Mouse (Mus musculus) stomach, embryonic 14.5 days (tissue): ENCODE data around the gene Rad51b. TPM values are rescaled to one million over a fixed set of nuclear protein-coding genes. Genes with fewer than 3 reads are reported as not detected.

Experiments
- ATAC-seq: fragments of 200-750 bp; cut with Nextera tagmentation; 2 replicates; pipeline ENCODE4 v1.8.0; 2017; ENCODE audit warnings: low read depth, moderate TSS enrichment; ENCODE audit not compliant: insufficient number of reproducible peaks, insufficient read depth, low FRiP score
- H3K27ac ChIP-seq: fragments of 300-500 bp; sonication (generic); 2 replicates; pipeline ENCODE4 v1.5.1; 2014; ENCODE audit warnings: mild to moderate bottlenecking, low read length, moderate library complexity, mixed read lengths
- H3K27me3 ChIP-seq: fragments of 300-500 bp; sonication (generic); 2 replicates; pipeline ENCODE4 v1.6.1; 2014; ENCODE audit warnings: low read length, control low read depth, mixed read lengths; ENCODE audit not compliant: control insufficient read depth, insufficient read depth
- H3K36me3 ChIP-seq: fragments of 300-500 bp; sonication (generic); 2 replicates; pipeline ENCODE4 v1.6.1; 2014; ENCODE audit warnings: mild to moderate bottlenecking, control low read depth, low read length, moderate library complexity, mixed read lengths; ENCODE audit not compliant: control insufficient read depth, insufficient read depth
- H3K4me1 ChIP-seq: fragments of 300-500 bp; sonication (generic); 2 replicates; pipeline ENCODE4 v1.6.1; 2014; ENCODE audit warnings: low read length, control low read depth, mixed read lengths; ENCODE audit not compliant: control insufficient read depth, insufficient read depth
- H3K4me2 ChIP-seq: fragments of 300-500 bp; sonication (generic); replicated peaks from 2 replicates; pipeline ENCODE4 v1.6.1; 2014; ENCODE audit warnings: low read depth, low read length, control low read depth
- H3K4me3 ChIP-seq: fragments of 300-500 bp; sonication (generic); 2 replicates; pipeline ENCODE4 v1.5.1; 2014; ENCODE audit warnings: low read depth, low read length, control low read depth
- H3K9ac ChIP-seq: fragments of 300-500 bp; sonication (generic); replicated peaks from 2 replicates; pipeline ENCODE4 v1.6.1; 2014; ENCODE audit warnings: low read depth, mild to moderate bottlenecking, control low read depth, low read length, moderate library complexity, mixed read lengths
- H3K9me3 ChIP-seq: fragments of 300-500 bp; sonication (generic); 2 replicates; pipeline ENCODE4 v1.6.1; 2016; ENCODE audit warnings: low read depth, low read length, control low read depth; ENCODE audit not compliant: control insufficient read depth
- WGBS: fragments of 180-500 bp; shearing (Covaris S2); extraction: QIAGEN DNeasy Blood & Tissue Kit; methylation state at CpG from one replicate; pipeline ENCODE4 v1.1.7; 2014; 5-methylcytosine and 5-hydroxymethylcytosine counted together
- polyA plus RNA-seq: library from polyadenylated mRNA; unstranded; fragments of >200 nt; fragmentation: Nextera tagmentation; extraction: Ambion mirVana; gene quantifications from 2 replicates; pipeline ENCODE4 v1.2.1, GENCODE M21; 2014

Rad51b gene
- polyA plus RNA-seq, 1 experiment from 2014 or later = 8.4 TPM

DNA sequence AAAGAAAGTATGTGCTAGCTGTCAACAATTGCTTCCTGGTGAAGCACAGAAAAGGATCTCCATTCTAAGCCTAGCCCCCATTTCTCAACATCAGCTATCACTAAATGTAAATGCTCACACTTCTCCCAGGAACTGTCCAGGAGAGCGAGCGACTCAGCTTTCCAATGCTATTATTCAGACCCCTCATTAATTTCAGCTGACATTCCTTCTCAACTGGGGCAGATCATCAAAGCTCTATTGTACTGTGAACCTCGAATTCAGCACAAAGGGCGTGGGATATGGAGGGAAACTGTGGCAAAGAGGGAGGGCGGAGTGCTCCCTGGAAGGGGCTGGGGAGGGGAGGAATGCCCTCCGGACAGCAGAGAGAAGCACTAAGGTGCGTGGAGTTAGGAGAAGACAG, 528.8 kb downstream of the Rad51b start:
- no peak overlapping the region for H3K4me2 ChIP-seq
- H3K9ac ChIP-seq = no peak overlapping the region
- H3K36me3 ChIP-seq = no peaks in the 10 kb centered on the region
- no peaks in the 10 kb centered on the region for H3K9me3 ChIP-seq
- WGBS = 23% methylated on average over 7 of the region's 7 CpGs
- no peak for ATAC-seq
- H3K4me3 ChIP-seq = no peak overlapping the region
- 0 out of 2 replicates have a peak, but pooled peaks cover 4% of the 10 kb centered on the region for H3K4me1 ChIP-seq
- no peaks in the 10 kb centered on the region for H3K27me3 ChIP-seq
- peak overlapping the region; percentile 40; the same call in 1 of the 2 replicates for H3K27ac ChIP-seq

DNA sequence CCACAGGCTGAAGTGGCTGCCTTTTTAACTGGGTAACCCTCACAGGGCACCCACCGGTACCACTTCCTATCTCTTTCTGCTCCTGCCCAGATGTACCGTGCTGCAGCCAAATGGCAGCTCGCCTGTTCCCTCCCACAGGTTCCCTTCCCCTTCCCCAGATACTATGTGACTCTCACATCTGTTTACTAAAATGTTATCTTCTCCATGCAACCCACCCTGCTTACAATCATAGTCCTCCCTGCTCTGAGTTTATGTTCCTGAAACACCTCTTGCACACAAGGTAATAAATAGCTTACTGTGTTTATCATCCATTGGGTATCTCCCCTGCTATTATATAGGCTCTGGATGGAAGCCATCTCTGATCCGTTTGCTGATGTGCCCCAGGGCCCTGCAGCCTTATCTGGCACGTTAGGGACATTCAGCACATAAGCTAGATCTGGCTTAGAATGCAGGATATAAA, 530.2 kb downstream of the Rad51b start:
- Histone ChIP-seq H3K9ac (no peak overlapping the region), H3K36me3 (no peaks in the 10 kb centered on the region), H3K27me3 (no peaks in the 10 kb centered on the region), H3K4me2 (no peak overlapping the region), H3K9me3 (no peaks in the 10 kb centered on the region), H3K4me3 (no peak overlapping the region), H3K27ac (no peak overlapping the region), H3K4me1 (peaks cover 13% of the 10 kb centered on the region; the same call in 1 of the 2 replicates)
- ATAC-seq = no peak
- WGBS = 62% methylated on average over 5 of the region's 5 CpGs

DNA sequence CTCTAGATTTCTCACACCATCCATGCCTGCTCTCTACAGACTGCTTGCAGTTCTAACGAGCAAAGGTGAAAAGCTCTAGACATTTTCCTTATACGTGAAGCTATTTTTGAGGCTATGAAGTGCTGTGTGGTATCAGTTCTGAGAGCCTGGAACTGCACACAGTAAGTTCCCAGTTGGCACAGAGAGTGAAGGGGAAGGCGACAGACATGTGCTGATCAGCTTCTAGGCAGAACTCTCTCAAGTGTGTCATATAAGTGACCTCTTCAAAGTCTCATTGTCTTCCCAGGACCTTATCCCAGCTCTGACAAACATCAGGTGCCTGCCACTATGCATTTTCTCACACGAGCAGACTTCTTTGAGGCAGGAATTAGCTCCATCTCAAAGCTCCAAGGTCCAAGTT, 530.7 kb downstream of the Rad51b start:
- 59% methylated on average over 4 of the region's 4 CpGs for WGBS
- H3K27me3 ChIP-seq = no peaks in the 10 kb centered on the region
- no peak overlapping the region for H3K4me2 ChIP-seq
- H3K9me3 ChIP-seq = no peaks in the 10 kb centered on the region
- H3K27ac ChIP-seq = no peak overlapping the region; the same call in 1 of the 2 replicates
- no peak overlapping the region for H3K9ac ChIP-seq
- no peak overlapping the region for H3K4me3 ChIP-seq
- no peak for ATAC-seq
- no peaks in the 10 kb centered on the region for H3K36me3 ChIP-seq
- peaks cover 10% of the 10 kb centered on the region; the same call in 1 of the 2 replicates for H3K4me1 ChIP-seq

DNA sequence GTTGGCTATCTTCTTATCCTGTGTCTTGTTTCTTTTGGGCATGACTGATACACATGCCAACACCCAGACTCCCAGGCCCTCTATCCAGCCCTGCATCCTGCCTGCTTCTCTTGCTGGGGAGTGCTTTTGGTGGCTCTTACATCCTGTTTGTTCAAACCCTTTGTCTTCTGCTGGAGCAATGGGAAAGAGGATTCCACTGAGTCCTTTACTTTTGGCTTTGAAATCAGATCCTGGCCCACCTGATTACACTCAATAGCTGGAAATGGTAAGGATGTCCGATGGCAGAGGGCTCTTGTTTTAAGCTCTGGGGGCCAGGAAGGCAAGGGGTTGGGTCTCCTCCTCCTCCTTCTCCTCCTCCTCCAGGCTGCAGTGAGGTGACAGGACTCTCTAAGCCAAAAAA, 533.6 kb downstream of the Rad51b start:
- H3K4me2 ChIP-seq = no peak overlapping the region
- no peaks in the 10 kb centered on the region for H3K9me3 ChIP-seq
- no peak overlapping the region for H3K9ac ChIP-seq
- H3K36me3 ChIP-seq = no peaks in the 10 kb centered on the region
- H3K4me1 ChIP-seq = peaks cover 10% of the 10 kb centered on the region; the same call in 1 of the 2 replicates
- no peak for ATAC-seq
- no peak overlapping the region; the same call in 1 of the 2 replicates for H3K27ac ChIP-seq
- WGBS = 45% methylated on average over 1 of the region's 1 CpGs
- no peak overlapping the region for H3K4me3 ChIP-seq
- no peaks in the 10 kb centered on the region for H3K27me3 ChIP-seq

DNA sequence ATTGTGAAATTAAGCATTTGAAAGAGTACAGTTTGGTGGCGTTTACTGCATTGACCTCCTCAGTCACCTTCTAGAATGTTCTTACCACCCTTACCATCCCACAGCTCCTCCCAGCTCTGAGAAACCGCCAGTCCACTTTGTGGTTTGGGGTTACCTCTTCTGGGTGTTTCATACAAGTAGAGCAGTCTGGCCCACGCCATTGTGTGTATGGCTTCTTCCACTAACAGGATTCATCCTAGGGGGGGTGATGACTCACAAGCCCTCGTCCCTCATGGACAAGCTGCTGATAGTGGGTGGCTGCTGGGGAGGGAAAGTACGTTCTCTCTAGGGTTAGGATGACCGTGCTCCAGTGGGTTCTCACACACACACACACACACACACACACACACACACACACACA, 535.5 kb downstream of the Rad51b start:
- Histone ChIP-seq H3K4me1 (peaks cover 11% of the 10 kb centered on the region; the same call in 1 of the 2 replicates), H3K4me2 (no peak overlapping the region), H3K27ac (no peak overlapping the region), H3K4me3 (no peak overlapping the region), H3K27me3 (no peaks in the 10 kb centered on the region), H3K9me3 (no peaks in the 10 kb centered on the region), H3K36me3 (no peaks in the 10 kb centered on the region), H3K9ac (no peak overlapping the region)
- 85% methylated on average over 6 of the region's 6 CpGs for WGBS
- no peak for ATAC-seq

DNA sequence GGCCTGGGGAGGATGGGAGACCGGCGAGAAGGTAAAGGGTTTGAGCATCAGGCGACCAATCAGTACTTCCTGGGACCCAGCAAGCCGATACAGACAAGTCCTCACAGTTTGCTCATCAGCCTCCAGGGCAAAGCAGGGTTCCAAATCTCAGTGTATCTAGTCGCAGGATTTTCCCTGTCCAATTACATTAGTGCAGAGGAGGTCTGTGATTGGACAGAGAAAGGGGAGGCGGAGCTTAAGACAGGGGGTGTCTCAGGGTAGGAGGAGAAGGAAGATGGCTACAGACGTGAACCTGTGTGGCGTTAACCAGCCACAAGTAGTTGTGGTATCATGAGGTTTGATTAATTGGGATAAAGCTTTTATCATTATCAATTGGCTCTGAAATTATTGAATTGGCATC, 538.4 kb downstream of the Rad51b start:
- Histone ChIP-seq H3K27ac (no peak overlapping the region), H3K9ac (no peak overlapping the region), H3K4me2 (no peak overlapping the region), H3K4me1 (peaks cover 32% of the 10 kb centered on the region), H3K4me3 (no peak overlapping the region), H3K36me3 (no peaks in the 10 kb centered on the region), H3K9me3 (no peaks in the 10 kb centered on the region), H3K27me3 (no peaks in the 10 kb centered on the region)
- no peak for ATAC-seq
- WGBS = 94% methylated on average over 8 of the region's 8 CpGs

DNA sequence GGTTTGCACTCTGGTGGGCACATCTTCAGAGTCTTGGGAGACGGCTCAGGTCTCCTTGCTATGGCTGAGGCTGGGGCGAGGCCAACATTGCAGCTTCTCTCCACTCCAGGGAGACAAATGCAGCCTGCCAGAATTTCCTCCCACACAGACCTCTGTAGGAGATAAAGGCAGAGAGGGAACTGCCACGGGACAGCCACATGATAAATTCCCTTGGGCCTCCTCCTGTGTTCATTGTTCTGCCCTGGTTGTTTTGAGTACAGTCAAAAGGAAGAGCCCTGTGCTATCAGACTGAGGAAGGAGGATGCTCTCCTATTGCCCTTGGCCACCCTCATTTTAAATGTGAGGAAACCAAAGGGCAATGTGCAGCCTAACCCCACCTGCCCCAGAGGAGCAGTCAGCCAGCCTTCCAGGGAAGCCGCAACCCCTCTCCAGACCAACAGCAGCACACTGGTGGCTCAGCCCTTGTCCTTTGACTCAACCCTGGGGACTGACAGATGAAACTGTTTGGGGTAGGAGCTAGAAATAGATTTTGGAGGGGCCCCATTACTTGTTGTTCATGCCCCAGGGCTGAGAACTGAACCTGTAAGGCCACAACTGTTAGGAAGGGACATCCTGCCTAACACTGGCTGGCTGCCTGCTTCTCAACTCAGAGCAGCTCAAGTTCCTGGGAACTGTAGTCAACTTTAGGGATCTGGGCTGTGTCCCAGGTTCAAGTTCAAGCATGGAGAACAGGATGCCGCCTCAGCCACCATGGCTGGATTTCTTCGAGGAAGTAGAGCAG, 541.3 kb downstream of the Rad51b start:
- WGBS = 53% methylated on average over 6 of the region's 6 CpGs
- Histone ChIP-seq H3K27ac (peak overlapping the region; percentile 16; the same call in 1 of the 2 replicates), H3K4me1 (peaks cover 45% of the 10 kb centered on the region), H3K4me3 (no peak overlapping the region), H3K27me3 (no peaks in the 10 kb centered on the region), H3K36me3 (no peaks in the 10 kb centered on the region), H3K9ac (no peak overlapping the region), H3K9me3 (no peaks in the 10 kb centered on the region), H3K4me2 (no peak overlapping the region)
- no peak for ATAC-seq

DNA sequence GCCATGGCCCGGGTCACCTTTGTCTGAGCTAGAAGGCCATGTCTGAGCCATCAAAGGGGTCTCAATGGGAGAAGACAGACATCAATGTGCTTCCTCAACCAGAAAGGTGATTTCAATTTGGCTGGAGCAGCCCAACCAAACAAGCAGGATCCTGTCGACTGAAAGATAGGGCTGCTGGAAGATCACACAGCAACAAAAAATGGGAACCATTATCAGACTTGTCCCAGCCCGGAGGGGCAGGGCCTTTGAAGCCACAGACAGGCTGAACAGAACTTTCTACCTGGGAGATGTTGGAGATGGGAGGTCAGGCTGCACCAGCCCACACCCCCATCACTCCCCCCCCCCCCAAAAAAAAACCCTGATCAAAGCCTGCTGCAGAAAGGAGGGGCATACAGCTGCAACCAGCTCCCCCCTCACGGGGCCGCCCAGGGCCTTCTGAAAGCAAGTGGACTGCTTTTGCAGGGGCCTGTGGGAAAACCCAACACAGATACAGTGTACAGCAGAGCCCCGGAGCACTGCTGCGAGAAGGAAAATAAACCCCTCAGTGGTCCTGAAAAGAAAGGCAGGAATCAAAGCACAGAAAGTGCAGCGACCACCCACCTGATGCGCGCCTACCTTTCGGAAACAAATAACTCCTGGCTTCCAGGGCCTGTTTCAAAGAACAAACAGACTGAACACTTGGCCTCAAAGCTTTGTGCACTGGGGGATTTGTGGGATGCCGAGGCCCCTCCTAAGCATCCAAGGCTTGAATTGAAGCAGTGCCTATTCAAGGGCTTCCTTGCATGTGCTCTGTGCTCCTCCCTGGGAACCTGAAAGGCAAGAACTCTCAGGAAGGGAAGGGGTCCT, 542.2 kb downstream of the Rad51b start:
- ATAC-seq = no peak
- peak overlapping the region; percentile 16; the same call in 1 of the 2 replicates for H3K27ac ChIP-seq
- H3K36me3 ChIP-seq = no peaks in the 10 kb centered on the region
- no peaks in the 10 kb centered on the region for H3K9me3 ChIP-seq
- no peak overlapping the region for H3K4me2 ChIP-seq
- H3K27me3 ChIP-seq = no peaks in the 10 kb centered on the region
- H3K4me1 ChIP-seq = peaks cover 55% of the 10 kb centered on the region
- no peak overlapping the region for H3K4me3 ChIP-seq
- no peak overlapping the region for H3K9ac ChIP-seq
- 59% methylated on average over 12 of the region's 12 CpGs for WGBS
